Mouse (Mus musculus): Measurements from ENCODE around the gene Hcrtr2. TPM values are rescaled to one million over a fixed set of nuclear protein-coding genes. Genes with fewer than 3 reads are reported as not detected.

The Hcrtr2 gene
- polyA plus RNA-seq, 1 experiment from 2014 or later = 0.88 TPM

GRCm38 (mm10) chr9:76235945-76236503 is 87.6 kb downstream of the Hcrtr2 start:
- Histone ChIP-seq H3K4me2 (replicated peaks) (peak overlapping the region; percentile 76), H3K9me3 (replicated peaks) (no peaks in the 10 kb centered on the region), H3K4me3 (replicated peaks) (peak overlapping the region; percentile 48), H3K36me3 (no peaks in the 10 kb centered on the region), H3K9ac (no peak overlapping the region), H3K27ac (replicated peaks) (peak overlapping the region; percentile 80), H3K4me1 (no peaks in the 10 kb centered on the region), H3K27me3 (no peaks in the 10 kb centered on the region)
- 1% methylated on average over 14 of the region's 14 CpGs for WGBS
- ATAC-seq (ENCODE audit: insufficient number of reproducible peaks, low FRiP score, low TSS enrichment, low read depth) = no peak

DNA sequence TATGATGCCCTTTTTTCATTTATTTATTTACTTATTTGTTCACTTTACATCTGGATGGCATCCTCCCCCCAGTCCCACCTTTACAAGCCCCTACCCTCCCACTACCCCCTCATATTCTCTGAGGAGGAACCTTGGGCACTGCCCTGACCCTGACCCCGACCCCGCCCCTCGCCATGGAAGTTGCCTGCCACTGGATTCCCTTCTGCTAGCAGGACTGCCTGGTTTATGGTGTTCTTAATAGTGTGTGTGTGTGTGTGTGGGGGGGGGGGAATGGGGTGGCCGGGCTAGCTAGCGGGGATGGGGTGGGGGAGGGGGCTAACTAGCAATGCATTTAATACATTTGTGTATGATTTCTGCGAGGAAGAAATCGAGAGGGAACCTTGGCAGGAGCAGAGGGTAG is 88.8 kb downstream of the Hcrtr2 start:
- Histone ChIP-seq H3K36me3 (no peaks in the 10 kb centered on the region), H3K9ac (no peak overlapping the region), H3K9me3 (replicated peaks) (no peaks in the 10 kb centered on the region), H3K4me3 (replicated peaks) (no peak overlapping the region), H3K4me2 (replicated peaks) (no peak overlapping the region), H3K4me1 (0 out of 2 replicates have a peak, but pooled peaks cover 3% of the 10 kb centered on the region), H3K27ac (replicated peaks) (no peak overlapping the region), H3K27me3 (no peaks in the 10 kb centered on the region)
- WGBS = 47% methylated on average over 7 of the region's 7 CpGs
- ATAC-seq (ENCODE audit: insufficient number of reproducible peaks, low FRiP score, low TSS enrichment, low read depth) = no peak

DNA sequence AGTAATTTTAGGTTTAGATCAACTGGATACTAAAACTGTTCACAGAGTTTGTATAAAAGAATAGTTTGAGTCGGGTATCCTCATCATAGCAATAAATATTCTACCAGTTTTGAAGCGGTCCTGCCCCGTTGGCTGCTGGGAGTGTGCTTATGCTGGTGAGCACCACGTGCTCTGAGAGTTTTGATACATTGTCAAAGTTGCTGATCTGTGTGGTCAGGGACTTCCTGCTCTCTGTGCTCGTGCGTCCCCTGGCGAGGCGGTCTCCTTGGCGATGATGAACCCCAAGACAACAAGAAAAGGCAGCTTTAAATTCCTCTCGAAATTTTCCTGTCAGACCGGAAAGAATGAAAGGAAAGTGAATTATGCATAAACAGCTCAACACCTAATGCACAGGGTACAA is 93.3 kb downstream of the Hcrtr2 start:
- no peaks in the 10 kb centered on the region for H3K27me3 ChIP-seq
- 0 out of 2 replicates have a peak overlapping the region, but pooled peaks have one; percentile 6 for H3K4me2 ChIP-seq (replicated peaks)
- no peak overlapping the region for H3K27ac ChIP-seq (replicated peaks)
- H3K4me3 ChIP-seq (replicated peaks) = no peak overlapping the region
- 0 out of 2 replicates have a peak, but pooled peaks cover 3% of the 10 kb centered on the region for H3K4me1 ChIP-seq
- H3K9ac ChIP-seq = no peak overlapping the region
- no peak for ATAC-seq (ENCODE audit: insufficient number of reproducible peaks, low FRiP score, low TSS enrichment, low read depth)
- H3K9me3 ChIP-seq (replicated peaks) = no peaks in the 10 kb centered on the region
- 41% methylated on average over 11 of the region's 11 CpGs for WGBS
- no peaks in the 10 kb centered on the region for H3K36me3 ChIP-seq

DNA sequence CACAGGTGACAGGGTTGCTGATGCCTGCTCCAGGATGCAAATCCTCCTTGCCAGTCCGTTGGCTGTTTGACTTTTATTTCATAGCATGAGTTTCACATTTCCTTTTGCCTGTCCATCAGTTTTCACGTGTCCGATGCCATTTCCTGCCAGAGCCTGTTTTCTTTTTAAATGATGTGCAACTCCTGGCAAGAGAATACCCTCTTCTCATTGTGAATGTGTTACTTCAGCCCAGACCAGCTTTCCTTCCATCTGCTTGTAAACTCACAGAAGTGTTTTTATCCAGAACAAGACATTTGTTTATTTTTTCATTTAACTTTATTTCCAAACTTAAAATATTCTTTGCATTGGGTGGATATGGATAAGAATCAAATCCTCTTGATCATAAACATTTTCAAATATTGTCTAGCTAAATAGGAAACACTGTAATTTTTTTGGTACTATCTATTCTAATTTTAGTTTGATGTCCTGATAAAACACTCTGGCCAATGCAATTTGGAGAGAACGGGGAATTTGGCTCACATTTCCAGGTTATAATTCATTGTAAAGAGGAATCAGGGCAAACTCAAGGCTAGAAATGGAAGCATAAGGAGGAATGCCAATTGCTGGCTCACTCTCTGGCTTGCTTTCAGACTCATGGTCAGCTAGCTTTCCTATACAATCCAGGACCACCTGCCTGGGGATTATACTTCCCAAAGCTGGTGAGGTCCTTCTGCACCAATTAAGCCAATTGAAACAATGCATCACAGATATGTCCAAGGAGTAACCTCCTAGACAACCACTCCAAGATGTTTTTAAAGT is 106.3 kb downstream of the Hcrtr2 start:
- Histone ChIP-seq H3K9ac (no peak overlapping the region), H3K4me2 (replicated peaks) (no peak overlapping the region), H3K9me3 (replicated peaks) (no peaks in the 10 kb centered on the region), H3K4me3 (replicated peaks) (no peak overlapping the region), H3K36me3 (no peaks in the 10 kb centered on the region), H3K27me3 (no peaks in the 10 kb centered on the region), H3K4me1 (no peaks in the 10 kb centered on the region), H3K27ac (replicated peaks) (no peak overlapping the region)
- WGBS = 55% methylated on average over 4 of the region's 4 CpGs
- ATAC-seq (ENCODE audit: insufficient number of reproducible peaks, low FRiP score, low TSS enrichment, low read depth) = no peak

DNA sequence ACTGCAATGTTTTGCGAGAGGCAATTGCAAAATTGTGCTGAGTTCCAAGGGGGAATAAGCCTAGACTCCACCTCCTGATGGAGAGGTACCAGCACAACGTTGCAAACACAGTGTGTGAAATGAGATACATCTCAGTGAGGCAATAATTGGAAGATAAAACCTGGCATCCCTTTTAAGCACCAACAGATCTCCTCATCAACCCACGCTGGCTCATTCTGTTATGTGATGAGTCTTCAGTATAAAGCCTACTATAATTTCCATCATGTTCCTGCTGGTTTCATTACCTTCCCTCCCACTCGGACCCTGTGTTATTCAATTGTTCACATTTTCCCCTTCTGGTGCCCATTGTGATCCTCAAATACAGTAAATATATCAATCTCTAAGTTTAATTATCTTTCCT is 109.0 kb downstream of the Hcrtr2 start:
- ATAC-seq (ENCODE audit: insufficient number of reproducible peaks, low FRiP score, low TSS enrichment, low read depth) = no peak
- no peaks in the 10 kb centered on the region for H3K4me1 ChIP-seq
- H3K27me3 ChIP-seq = no peaks in the 10 kb centered on the region
- no peak overlapping the region for H3K27ac ChIP-seq (replicated peaks)
- WGBS = 61% methylated on average over 4 of the region's 4 CpGs
- no peak overlapping the region for H3K4me3 ChIP-seq (replicated peaks)
- no peak overlapping the region for H3K4me2 ChIP-seq (replicated peaks)
- no peaks in the 10 kb centered on the region for H3K36me3 ChIP-seq
- no peak overlapping the region for H3K9ac ChIP-seq
- H3K9me3 ChIP-seq (replicated peaks) = no peaks in the 10 kb centered on the region

- Histone ChIP-seq H3K4me1 (no peaks in the 10 kb centered on the region), H3K36me3 (no peaks in the 10 kb centered on the region), H3K27ac (replicated peaks) (no peak within 1 kb of the TSS), H3K9ac (no peak within 1 kb of the TSS), H3K4me3 (replicated peaks) (no peak within 1 kb of the TSS), H3K9me3 (replicated peaks) (no peaks in the 10 kb centered on the region), H3K27me3 (no peaks in the 10 kb centered on the region), H3K4me2 (replicated peaks) (no peak within 1 kb of the TSS)
- no peak for ATAC-seq (ENCODE audit: insufficient number of reproducible peaks, low FRiP score, low TSS enrichment, low read depth)
- WGBS = 90% methylated on average over 2 of the region's 2 CpGs
These were observed 110.1 kb downstream of the Hcrtr2 start, which contains the start of gene Gfral for GRCm38 (mm10) chr9:76213557-76213956. Gene Gfral (minus strand): TSS chr9:76213657.

DNA sequence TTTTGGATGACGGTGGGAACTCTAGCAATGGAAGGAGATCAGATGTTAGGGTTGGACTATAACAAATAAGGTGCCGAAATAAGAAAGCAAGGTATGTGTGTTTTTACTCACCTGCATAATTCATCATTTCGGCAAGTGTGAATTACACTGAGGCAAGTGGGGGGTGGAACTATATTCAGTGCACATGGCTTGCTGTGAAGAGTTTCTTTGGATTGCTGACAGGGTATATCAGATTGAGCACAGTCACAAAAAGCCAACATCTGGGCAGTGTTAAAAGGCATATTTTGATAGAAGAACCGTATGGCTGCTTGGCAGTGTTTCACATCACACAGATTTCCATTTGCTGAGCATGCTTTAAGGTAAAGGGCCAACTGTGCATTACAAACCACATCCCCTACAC is 126.7 kb downstream of the Hcrtr2 start:
- Histone ChIP-seq H3K9ac (no peak overlapping the region), H3K4me2 (replicated peaks) (no peak overlapping the region), H3K4me1 (no peaks in the 10 kb centered on the region), H3K27me3 (no peaks in the 10 kb centered on the region), H3K27ac (replicated peaks) (no peak overlapping the region), H3K36me3 (no peaks in the 10 kb centered on the region), H3K9me3 (replicated peaks) (no peaks in the 10 kb centered on the region), H3K4me3 (replicated peaks) (no peak overlapping the region)
- ATAC-seq (ENCODE audit: insufficient number of reproducible peaks, low FRiP score, low TSS enrichment, low read depth) = no peak
- 47% methylated on average over 4 of the region's 4 CpGs for WGBS

DNA sequence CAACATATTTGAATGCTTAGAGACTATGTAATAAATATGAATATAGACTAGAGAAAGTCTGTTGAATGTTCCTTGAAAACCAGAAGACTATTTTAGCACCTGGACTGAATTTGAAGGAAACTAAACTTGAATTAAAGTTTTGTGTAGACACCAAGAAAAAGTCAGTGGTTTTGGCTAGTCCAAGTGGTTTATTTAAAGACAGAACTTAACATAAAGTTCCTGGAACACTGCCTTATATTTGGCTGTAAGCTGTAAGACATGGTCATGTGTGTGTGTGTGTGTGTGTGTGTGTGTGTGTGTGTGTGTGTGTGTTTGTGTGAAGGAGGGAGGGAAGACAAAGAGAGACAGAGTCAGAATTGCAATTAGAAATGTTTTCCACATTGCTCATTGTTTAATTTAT is 144.4 kb downstream of the Hcrtr2 start:
- Histone ChIP-seq H3K9ac (no peak overlapping the region), H3K4me1 (no peaks in the 10 kb centered on the region), H3K4me3 (replicated peaks) (no peak overlapping the region), H3K36me3 (no peaks in the 10 kb centered on the region), H3K4me2 (replicated peaks) (no peak overlapping the region), H3K9me3 (replicated peaks) (no peaks in the 10 kb centered on the region), H3K27ac (replicated peaks) (no peak overlapping the region), H3K27me3 (no peaks in the 10 kb centered on the region)
- peak; percentile 39; the same call in 1 of the 2 replicates for ATAC-seq (ENCODE audit: insufficient number of reproducible peaks, low FRiP score, low TSS enrichment, low read depth)

Other genes starting within 250 kb of the Hcrtr2 start
- not detected in 2 replicates for gene Gfral, start 110.2 kb downstream of the Hcrtr2 start, polyA plus RNA-seq (2015; fragmentation: Nextera tagmentation; extraction: Ambion mirVana)
- gene Fam83b, start 243.3 kb upstream of the Hcrtr2 start, polyA plus RNA-seq (2015; fragmentation: Nextera tagmentation; extraction: Ambion mirVana) = 6.1 and 6.3 TPM in 2 replicates

Measured in embryonic facial prominence, embryonic 15.5 days (tissue).